Mouse (Mus musculus): Measurements from ENCODE around the gene Obp2a. TPM values are rescaled to one million over a fixed set of nuclear protein-coding genes. Genes with fewer than 3 reads are reported as not detected.
"Not testable (repeated sequence)": the region's sequence is repeated elsewhere in the genome, so short reads cannot be mapped to it uniquely, and the experiment has no call there.

The Obp2a gene
- total RNA-seq, 2 experiments from 2014 or later: not detected

GRCm38 (mm10) chr2:25717222-25717621, 17.4 kb downstream of the Obp2a start:
- intact Hi-C loops (cut with DNase I): no loop called here
- no peak for DNase-seq (ENCODE audit: extremely low spot score in 1 of 2, low spot score in 2 of 2)
- Histone ChIP-seq H3K4me3 (no peak overlapping the region), H3K27ac (no peak overlapping the region)
- no peak for TF ChIP-seq CTCF (IDR thresholded peaks at IDR 0.05)

- intact Hi-C loops (cut with DNase I): no loop called here
- Histone ChIP-seq H3K4me3 (no peak overlapping the region), H3K27ac (no peak overlapping the region)
- DNase-seq (ENCODE audit: extremely low spot score in 1 of 2, low spot score in 2 of 2): no peak
- no peak for TF ChIP-seq CTCF (IDR thresholded peaks at IDR 0.05)
Measured at GRCm38 (mm10) chr2:25733199-25733930, 33.5 kb downstream of the Obp2a start.

GRCm38 (mm10) chr2:25736709-25737108, 36.9 kb downstream of the Obp2a start, which contains the start of gene Obp2b:
Gene Obp2b, plus strand, starts transcription at chr2:25737009.
- intact Hi-C loops (cut with DNase I); H3K4me3 ChIP-seq; DNase-seq (ENCODE audit: extremely low spot score in 1 of 2, low spot score in 2 of 2); H3K27ac ChIP-seq: not testable (repeated sequence)

GRCm38 (mm10) chr2:25741671-25742070, 41.8 kb downstream of the Obp2a start:
- TF ChIP-seq CTCF (IDR thresholded peaks at IDR 0.05): no peak
- intact Hi-C loops (cut with DNase I): no loop called here

More at GRCm38 (mm10) chr2:25741671-25742070, 41.8 kb downstream of the Obp2a start:
- DNase-seq (ENCODE audit: extremely low spot score in 1 of 2, low spot score in 2 of 2): no peak
- no peak overlapping the region for H3K4me3 ChIP-seq
- no peak overlapping the region for H3K27ac ChIP-seq

Other genes with a start within 250 kb of the Obp2a start
- gene Clic3, start 243.2 kb upstream of the Obp2a start, total RNA-seq (2021): not detected
- gene Paxx, start 238.9 kb upstream of the Obp2a start, total RNA-seq (2021): 10 to 100 TPM; 65.9 to 75.3 TPM
- 1,000 to 10,000 TPM; 1,632 to 2,529 TPM for gene Ptgds, start 230.0 kb upstream of the Obp2a start, total RNA-seq (2021)
- not detected for gene Lcn12, start 206.1 kb upstream of the Obp2a start, total RNA-seq (2021)
- gene Fbxw5, start 199.3 kb upstream of the Obp2a start, total RNA-seq (2021): 100 to 1,000 TPM; 120 to 122 TPM
- 1 to 10 TPM; 1.4 to 1.5 TPM for gene C8g, start 198.3 kb upstream of the Obp2a start, total RNA-seq (2021)
- gene Traf2, start 153.1 kb upstream of the Obp2a start, total RNA-seq (2021): 10 to 100 TPM; 10.4 to 11.0 TPM
- 100 to 1,000 TPM; 190 to 202 TPM for gene Edf1, start 142.2 kb upstream of the Obp2a start, total RNA-seq (2021)
- gene Mamdc4, start 125.2 kb upstream of the Obp2a start, total RNA-seq (2021): 1 to 10 TPM; 1.8 to 2.6 TPM
- 10 to 100 TPM; 64.0 to 70.5 TPM for gene Phpt1, start 124.8 kb upstream of the Obp2a start, total RNA-seq (2021)
- gene Ajm1, start 118.3 kb upstream of the Obp2a start, total RNA-seq (2021): 100 to 1,000 TPM; 102 to 104 TPM
- 100 to 1,000 TPM; 157 to 163 TPM for gene Rabl6, start 91.5 kb upstream of the Obp2a start, total RNA-seq (2021)
- not detected for gene Ccdc183, start 82.4 kb upstream of the Obp2a start, total RNA-seq (2021)
- 10 to 100 TPM; 21.6 to 22.3 TPM for gene Tmem141, start 78.0 kb upstream of the Obp2a start, total RNA-seq (2021)
- gene Fcna, start 72.0 kb upstream of the Obp2a start, total RNA-seq (2021): under 1 TPM; 0.25 to 0.70 TPM
- gene Lcn8, start 46.9 kb upstream of the Obp2a start, total RNA-seq (2021): not detected
- not detected for gene Lcn5, start 42.1 kb upstream of the Obp2a start, total RNA-seq (2021)
- not detected for gene Lcn6, start 23.3 kb upstream of the Obp2a start, total RNA-seq (2021)
- not detected for gene Lcn10, start 17.3 kb upstream of the Obp2a start, total RNA-seq (2021)
- gene Bmyc, start 6.7 kb downstream of the Obp2a start, total RNA-seq (2021): 10 to 100 TPM; 82.6 to 89.9 TPM
- under 1 TPM in 1 of 2 experiments, not detected in 1; 0.50 TPM for gene Obp2b, start 37.0 kb downstream of the Obp2a start, total RNA-seq (2021)
- gene Lcn3, start 65.5 kb downstream of the Obp2a start, total RNA-seq (2021): not detected
- gene Lcn11, start 77.0 kb downstream of the Obp2a start, total RNA-seq (2021): not detected
- gene Gm13539, start 82.2 kb downstream of the Obp2a start, total RNA-seq (2021): not detected
- gene Glt6d1, start 115.8 kb downstream of the Obp2a start, total RNA-seq (2021): not detected
- not detected for gene Lcn9, start 123.1 kb downstream of the Obp2a start, total RNA-seq (2021)
- not detected for gene Sohlh1, start 147.2 kb downstream of the Obp2a start, total RNA-seq (2021)
- 100 to 1,000 TPM; 127 to 142 TPM for gene Kcnt1, start 163.7 kb downstream of the Obp2a start, total RNA-seq (2021)